Mouse (Mus musculus) midbrain, embryonic 16.5 days (tissue): ENCODE measurements at regions not wholly inside any gene's neighbourhood (a gene's known extent, or its start where the extent isn't known, plus 50 kb on each side); places are given as distances from the start of the nearest gene placed in this dataset.
"Not testable (repeated sequence)": the region's sequence is repeated elsewhere in the genome, so short reads cannot be mapped to it uniquely, and the experiment has no call there.

Source experiments
- ATAC-seq: fragments of 200-750 bp; cut with Nextera tagmentation; 2 replicates; pipeline ENCODE4 v1.8.0; 2017; ENCODE audit warnings: moderate TSS enrichment
- H3K27ac ChIP-seq: fragments of 300-500 bp; sonication (generic); 2 replicates; pipeline ENCODE4 v1.5.1; 2014; ENCODE audit warnings: mild to moderate bottlenecking, low read length, mixed read lengths
- H3K27me3 ChIP-seq: fragments of 300-500 bp; sonication (generic); 2 replicates; pipeline ENCODE4 v1.6.1; 2014; ENCODE audit warnings: low read depth, low read length, mixed read lengths; ENCODE audit not compliant: control insufficient read depth, insufficient read depth
- H3K36me3 ChIP-seq: fragments of 300-500 bp; sonication (generic); 2 replicates; pipeline ENCODE4 v1.6.1; 2014; ENCODE audit warnings: mild to moderate bottlenecking, low read length, moderate library complexity, mixed read lengths; ENCODE audit not compliant: control insufficient read depth, insufficient read depth
- H3K4me1 ChIP-seq: fragments of 300-500 bp; sonication (generic); 2 replicates; pipeline ENCODE4 v1.6.1; 2014; ENCODE audit warnings: mild to moderate bottlenecking, low read length, mixed read lengths; ENCODE audit not compliant: control insufficient read depth, insufficient read depth
- H3K4me2 ChIP-seq: fragments of 300-500 bp; sonication (generic); 2 replicates; pipeline ENCODE4 v1.6.1; 2014; ENCODE audit warnings: mild to moderate bottlenecking, low read length, mixed read lengths
- H3K4me3 ChIP-seq: fragments of 300-500 bp; sonication (generic); 2 replicates; pipeline ENCODE4 v1.5.1; 2014; ENCODE audit warnings: low read depth, mild to moderate bottlenecking, low read length, moderate library complexity, mixed read lengths
- H3K9ac ChIP-seq: fragments of 300-500 bp; sonication (generic); 2 replicates; pipeline ENCODE4 v1.6.1; 2014; ENCODE audit warnings: low read depth, low read length, mixed read lengths
- H3K9me3 ChIP-seq: fragments of 300-500 bp; sonication (generic); replicated peaks from 2 replicates; pipeline ENCODE4 v1.6.1; 2014; ENCODE audit warnings: mild to moderate bottlenecking, low read length, mixed read lengths; ENCODE audit not compliant: control insufficient read depth, poor library complexity, severe bottlenecking
- WGBS: fragments of 180-500 bp; shearing (Covaris S2); extraction: QIAGEN DNeasy Blood & Tissue Kit; methylation state at CpG from one replicate; pipeline ENCODE4 v1.1.7; 2014; 5-methylcytosine and 5-hydroxymethylcytosine counted together

GRCm38 (mm10) chr6:74966046-74966445 is 1496.6 kb upstream of the 4931417E11Rik start:
- 62% methylated on average over 3 of the region's 3 CpGs for WGBS
- H3K27ac ChIP-seq, result no peak overlapping the region
- no peak overlapping the region for H3K9ac ChIP-seq
- H3K9me3 ChIP-seq, result no peaks in the 10 kb centered on the region
- no peaks in the 10 kb centered on the region for H3K36me3 ChIP-seq
- H3K27me3 ChIP-seq, result no peaks in the 10 kb centered on the region
- H3K4me3 ChIP-seq, result no peak overlapping the region
- peak; percentile 28; the same call in 1 of the 2 replicates for ATAC-seq
- H3K4me1 ChIP-seq, result no peaks in the 10 kb centered on the region
- H3K4me2 ChIP-seq, result no peak overlapping the region

GRCm38 (mm10) chr6:74928485-74928884 is 1459.0 kb upstream of the 4931417E11Rik start:
- no peaks in the 10 kb centered on the region for H3K27me3 ChIP-seq
- ATAC-seq, result no peak
- H3K9me3 ChIP-seq, result no peaks in the 10 kb centered on the region
- H3K9ac ChIP-seq, result no peak overlapping the region
- no peak overlapping the region for H3K4me3 ChIP-seq
- no peaks in the 10 kb centered on the region for H3K36me3 ChIP-seq
- H3K4me2 ChIP-seq, result no peak overlapping the region
- H3K27ac ChIP-seq, result no peak overlapping the region
- no peaks in the 10 kb centered on the region for H3K4me1 ChIP-seq
- 67% methylated on average over 2 of the region's 2 CpGs for WGBS

- Histone ChIP-seq H3K27ac (no peak overlapping the region), H3K36me3 (no peaks in the 10 kb centered on the region), H3K4me3 (no peak overlapping the region), H3K4me1 (no peaks in the 10 kb centered on the region), H3K9ac (no peak overlapping the region), H3K27me3 (no peaks in the 10 kb centered on the region), H3K4me2 (no peak overlapping the region), H3K9me3 (no peaks in the 10 kb centered on the region)
- no peak for ATAC-seq
- 87% methylated on average over 2 of the region's 2 CpGs for WGBS
Observed at GRCm38 (mm10) chr6:74903551-74903950, 1434.1 kb upstream of the 4931417E11Rik start.

GRCm38 (mm10) chr6:74870626-74871320 is 1401.3 kb upstream of the 4931417E11Rik start:
- 54% methylated on average over 8 of the region's 8 CpGs for WGBS
- H3K4me3 ChIP-seq, result no peak overlapping the region
- H3K9ac ChIP-seq, result no peak overlapping the region
- H3K36me3 ChIP-seq, result no peaks in the 10 kb centered on the region
- H3K4me1 ChIP-seq, result no peaks in the 10 kb centered on the region
- no peak overlapping the region for H3K4me2 ChIP-seq
- H3K9me3 ChIP-seq, result no peaks in the 10 kb centered on the region
- no peak for ATAC-seq
- H3K27me3 ChIP-seq, result no peaks in the 10 kb centered on the region
- peak overlapping the region; percentile 2; the same call in 1 of the 2 replicates for H3K27ac ChIP-seq

- not testable (repeated sequence) for ATAC-seq, H3K27me3 ChIP-seq, H3K4me1 ChIP-seq, H3K9me3 ChIP-seq, H3K4me3 ChIP-seq, H3K9ac ChIP-seq, H3K4me2 ChIP-seq, H3K36me3 ChIP-seq, H3K27ac ChIP-seq
- 88% methylated on average over 2 of the region's 2 CpGs for WGBS
Observed at GRCm38 (mm10) chr6:74820696-74821095, 1351.2 kb upstream of the 4931417E11Rik start.
